Mouse (Mus musculus) forebrain, embryonic 12.5 days (tissue): Measurements from ENCODE around the gene Cdipt. TPM values are rescaled to one million over a fixed set of nuclear protein-coding genes. Genes with fewer than 3 reads are reported as not detected.

Experiments
- polyA plus RNA-seq: library from polyadenylated mRNA; unstranded; fragments of >200 nt; fragmentation: Nextera tagmentation; extraction: Ambion mirVana; gene quantifications from 2 replicates; pipeline ENCODE4 v1.2.1, GENCODE M21; 2016

Cdipt gene
- polyA plus RNA-seq, 1 experiment from 2014 or later: 79.6 TPM

Other genes starting within 250 kb of the Cdipt start
- gene Mapk3, start 216.3 kb upstream of the Cdipt start, polyA plus RNA-seq: 51.5 and 56.8 TPM in 2 replicates
- 1.4 and 1.5 TPM in 2 replicates for gene Gdpd3, start 209.6 kb upstream of the Cdipt start, polyA plus RNA-seq
- 91.8 and 92.7 TPM in 2 replicates for gene Ypel3, start 199.0 kb upstream of the Cdipt start, polyA plus RNA-seq
- 0.33 and 0.56 TPM in 2 replicates for gene Tbx6, start 194.4 kb upstream of the Cdipt start, polyA plus RNA-seq
- 310 and 320 TPM in 2 replicates for gene Ppp4c, start 183.4 kb upstream of the Cdipt start, polyA plus RNA-seq
- 16.2 and 17.6 TPM in 2 replicates for gene Fam57b, start 178.2 kb upstream of the Cdipt start, polyA plus RNA-seq
- not detected in 2 replicates for gene 4930451I11Rik, start 144.3 kb upstream of the Cdipt start, polyA plus RNA-seq
- gene Doc2a, start 128.5 kb upstream of the Cdipt start, polyA plus RNA-seq: 5.5 and 6.6 TPM in 2 replicates
- 53.3 TPM in 2 replicates for gene Hirip3, start 113.9 kb upstream of the Cdipt start, polyA plus RNA-seq
- 96.5 and 108 TPM in 2 replicates for gene Ino80e, start 113.5 kb upstream of the Cdipt start, polyA plus RNA-seq
- 60.9 and 65.4 TPM in 2 replicates for gene Taok2, start 91.2 kb upstream of the Cdipt start, polyA plus RNA-seq
- 23.0 and 25.3 TPM in 2 replicates for gene Tmem219, start 53.0 kb upstream of the Cdipt start, polyA plus RNA-seq
- 45.3 and 46.4 TPM in 2 replicates for gene Kctd13, start 47.0 kb upstream of the Cdipt start, polyA plus RNA-seq
- 1.5 TPM in 2 replicates for gene Asphd1, start 26.3 kb upstream of the Cdipt start, polyA plus RNA-seq
- 8.6 and 10.5 TPM in 2 replicates for gene Sez6l2, start 25.4 kb upstream of the Cdipt start, polyA plus RNA-seq
- 0.86 and 2.0 TPM in 2 replicates for gene Cdiptos, start 184 bp downstream of the Cdipt start, polyA plus RNA-seq
- gene Mvp, start 38.7 kb downstream of the Cdipt start, polyA plus RNA-seq: 4.2 and 4.6 TPM in 2 replicates
- 0.38 and 0.56 TPM in 2 replicates for gene Pagr1b, start 40.6 kb downstream of the Cdipt start, polyA plus RNA-seq
- gene Pagr1a, start 41.4 kb downstream of the Cdipt start, polyA plus RNA-seq: 51.4 and 66.8 TPM in 2 replicates
- gene Gm42742, start 45.2 kb downstream of the Cdipt start, polyA plus RNA-seq: 53.3 and 75.4 TPM in 2 replicates
- 5.0 and 6.5 TPM in 2 replicates for gene Prrt2, start 45.3 kb downstream of the Cdipt start, polyA plus RNA-seq
- gene Maz, start 51.1 kb downstream of the Cdipt start, polyA plus RNA-seq: 95.2 and 113 TPM in 2 replicates
- 163 and 170 TPM in 2 replicates for gene Kif22, start 66.6 kb downstream of the Cdipt start, polyA plus RNA-seq
- not detected in 2 replicates for gene Zg16, start 111.4 kb downstream of the Cdipt start, polyA plus RNA-seq
- gene AI467606, start 115.4 kb downstream of the Cdipt start, polyA plus RNA-seq: 0.88 and 0.91 TPM in 2 replicates
- 2.0 and 2.4 TPM in 2 replicates for gene Qprt, start 146.3 kb downstream of the Cdipt start, polyA plus RNA-seq
- gene Spn, start 161.9 kb downstream of the Cdipt start, polyA plus RNA-seq: 0.23 TPM in 1 of 2 replicates, not detected in the other
- 104 and 108 TPM in 2 replicates for gene Cd2bp2, start 220.1 kb downstream of the Cdipt start, polyA plus RNA-seq
- 30.8 and 34.3 TPM in 2 replicates for gene Tbc1d10b, start 232.6 kb downstream of the Cdipt start, polyA plus RNA-seq
- gene Mylpf, start 233.0 kb downstream of the Cdipt start, polyA plus RNA-seq: 9.2 and 10.1 TPM in 2 replicates